Comparison of ENCODE assay signal across 14 mouse cellular contexts in the genomic region with DNA sequence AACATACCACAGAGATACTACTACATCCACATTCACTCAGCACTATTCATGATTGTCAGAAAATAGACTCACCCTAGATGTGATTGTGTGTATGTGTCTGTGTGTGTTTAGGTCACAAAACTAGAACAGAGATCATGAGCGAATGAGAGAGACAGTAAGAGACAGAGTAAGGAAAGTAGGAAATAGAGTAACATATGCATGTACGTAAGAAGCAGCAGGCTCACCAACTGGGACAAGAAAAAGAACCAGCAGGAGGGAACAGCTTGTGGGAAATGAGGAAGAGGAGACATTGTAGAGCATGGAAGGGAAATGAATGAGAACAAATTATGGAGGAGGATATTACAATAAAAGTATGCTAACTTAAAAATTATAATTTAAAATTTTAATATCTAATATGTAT.
"Had no signal": no experiment of that assay in that cellular context is flagged by ENCODE, and none has a peak within 500 bp of the region (broad histone marks: within the 10 kb centered on the region; RNA-seq: fewer than 3 reads in every experiment).

No protein-coding gene starts in this region.

- H3K9me3 ChIP-seq: limb, embryonic 15.5 days; liver, embryonic 12.5 days; midbrain, embryonic 12.5 days; neural tube, embryonic 13.5 days; stomach, embryonic 15.5 days had no signal

- H3K4me1 ChIP-seq: limb, embryonic 15.5 days; liver, embryonic 12.5 days; midbrain, embryonic 12.5 days; neural tube, embryonic 13.5 days; stomach, embryonic 15.5 days had no signal

- H3K4me2 ChIP-seq: limb, embryonic 15.5 days; liver, embryonic 12.5 days; lung, embryonic 14.5 days; midbrain, embryonic 12.5 days; neural tube, embryonic 13.5 days; stomach, embryonic 15.5 days had no signal

- H3K9ac ChIP-seq: limb, embryonic 15.5 days; liver, embryonic 12.5 days; lung, embryonic 14.5 days; midbrain, embryonic 12.5 days; neural tube, embryonic 13.5 days; stomach, embryonic 15.5 days had no signal

- ATAC-seq: liver, embryonic 12.5 days; midbrain, embryonic 16.5 days had no signal

- H3K27me3 ChIP-seq: limb, embryonic 15.5 days; liver, embryonic 12.5 days; midbrain, embryonic 12.5 days; neural tube, embryonic 13.5 days; stomach, embryonic 15.5 days had no signal

- DNase-seq: kidney, postnatal 10 days; kidney, postnatal 4 days; lung, embryonic 14.5 days; lung, postnatal 10 days; retina, postnatal 1 day; thymus, adult 2 months; thymus, postnatal 25 days had no signal

- H3K27ac ChIP-seq: left cerebral cortex, adult 2 months; limb, embryonic 15.5 days; liver, embryonic 12.5 days; midbrain, embryonic 12.5 days; neural tube, embryonic 13.5 days; stomach, embryonic 15.5 days had no signal

- H3K4me3 ChIP-seq: left cerebral cortex, adult 2 months; limb, embryonic 15.5 days; liver, embryonic 12.5 days; midbrain, embryonic 12.5 days; neural tube, embryonic 13.5 days; stomach, embryonic 15.5 days had no signal

- H3K36me3 ChIP-seq: limb, embryonic 15.5 days; liver, embryonic 12.5 days; midbrain, embryonic 12.5 days; neural tube, embryonic 13.5 days; stomach, embryonic 15.5 days had no signal
